Mouse (Mus musculus): ENCODE data around the gene Arhgap15. TPM values are rescaled to one million over a fixed set of nuclear protein-coding genes. Genes with fewer than 3 reads are reported as not detected.

Arhgap15 gene
- total and polyA plus RNA-seq, 3 experiments: 0.39 to 1.2 (median 0.70) TPM

- WGBS: 68% methylated on average over 1 of the region's 1 CpGs
- DNase-seq: no peak
- no peak for TF ChIP-seq CTCF (IDR thresholded peaks at IDR 0.05)
- TF ChIP-seq EP300 (IDR thresholded peaks at IDR 0.05; ENCODE audit: insufficient read depth, low read depth, low read length): no peak
- no peak for TF ChIP-seq POLR2A (IDR thresholded peaks at IDR 0.05; ENCODE audit: insufficient read depth, low read depth, low read length)
- Histone ChIP-seq H3K79me2 (replicated peaks; ENCODE audit: control insufficient read depth, insufficient read depth, low read length) (no peaks in the 10 kb centered on the region), H3K9ac (ENCODE audit: low read depth, low read length) (no peak overlapping the region), H3K36me3 (ENCODE audit: control insufficient read depth, insufficient read depth, low read length) (no peaks in the 10 kb centered on the region), H3K27me3 (ENCODE audit: control insufficient read depth, insufficient read depth, low read length) (no peaks in the 10 kb centered on the region), H3K27ac (no peak overlapping the region), H3K4me3 (no peak overlapping the region), H3K4me1 (ENCODE audit: control insufficient read depth, insufficient read depth, low read length) (no peaks in the 10 kb centered on the region)
- intact Hi-C loops (cut with DNase I): no loop called here
Observed at GRCm38 (mm10) chr2:44002454-44002853, 253.8 kb downstream of the Arhgap15 start.

- no peak overlapping the region for H3K4me3 ChIP-seq
- no peak for TF ChIP-seq EP300 (IDR thresholded peaks at IDR 0.05; ENCODE audit: insufficient read depth, low read depth, low read length)
- TF ChIP-seq CTCF (IDR thresholded peaks at IDR 0.05): no peak
- no peak for TF ChIP-seq POLR2A (IDR thresholded peaks at IDR 0.05; ENCODE audit: insufficient read depth, low read depth, low read length)
- no peaks in the 10 kb centered on the region for H3K79me2 ChIP-seq (replicated peaks; ENCODE audit: control insufficient read depth, insufficient read depth, low read length)
- H3K27ac ChIP-seq: no peak overlapping the region
- H3K9ac ChIP-seq (ENCODE audit: low read depth, low read length): no peak overlapping the region
- no peaks in the 10 kb centered on the region for H3K4me1 ChIP-seq (ENCODE audit: control insufficient read depth, insufficient read depth, low read length)
- intact Hi-C loops (cut with DNase I): no loop called here
- no peaks in the 10 kb centered on the region for H3K36me3 ChIP-seq (ENCODE audit: control insufficient read depth, insufficient read depth, low read length)
- WGBS: 89% methylated on average over 1 of the region's 1 CpGs
- no peaks in the 10 kb centered on the region for H3K27me3 ChIP-seq (ENCODE audit: control insufficient read depth, insufficient read depth, low read length)
- DNase-seq: no peak
Observed at GRCm38 (mm10) chr2:44010249-44010648, 261.6 kb downstream of the Arhgap15 start.

- Histone ChIP-seq H3K79me2 (replicated peaks; ENCODE audit: control insufficient read depth, insufficient read depth, low read length) (no peaks in the 10 kb centered on the region), H3K4me1 (ENCODE audit: control insufficient read depth, insufficient read depth, low read length) (no peaks in the 10 kb centered on the region), H3K4me3 (no peak overlapping the region), H3K9ac (ENCODE audit: low read depth, low read length) (no peak overlapping the region), H3K27ac (no peak overlapping the region), H3K27me3 (ENCODE audit: control insufficient read depth, insufficient read depth, low read length) (no peaks in the 10 kb centered on the region), H3K36me3 (ENCODE audit: control insufficient read depth, insufficient read depth, low read length) (no peaks in the 10 kb centered on the region)
- intact Hi-C loops (cut with DNase I): no loop called here
- DNase-seq: no peak
- TF ChIP-seq POLR2A (IDR thresholded peaks at IDR 0.05; ENCODE audit: insufficient read depth, low read depth, low read length): no peak
- TF ChIP-seq EP300 (IDR thresholded peaks at IDR 0.05; ENCODE audit: insufficient read depth, low read depth, low read length): no peak
- TF ChIP-seq CTCF (IDR thresholded peaks at IDR 0.05): no peak
- 87% methylated on average over 5 of the region's 5 CpGs for WGBS
Observed at GRCm38 (mm10) chr2:44013388-44013787, 264.8 kb downstream of the Arhgap15 start.

- Histone ChIP-seq H3K27me3 (ENCODE audit: control insufficient read depth, insufficient read depth, low read length) (no peaks in the 10 kb centered on the region), H3K9ac (ENCODE audit: low read depth, low read length) (no peak overlapping the region), H3K79me2 (replicated peaks; ENCODE audit: control insufficient read depth, insufficient read depth, low read length) (no peaks in the 10 kb centered on the region), H3K4me3 (no peak overlapping the region), H3K27ac (no peak overlapping the region), H3K36me3 (ENCODE audit: control insufficient read depth, insufficient read depth, low read length) (no peaks in the 10 kb centered on the region), H3K4me1 (ENCODE audit: control insufficient read depth, insufficient read depth, low read length) (no peaks in the 10 kb centered on the region)
- intact Hi-C loops (cut with DNase I): no loop called here
- DNase-seq: no peak
- WGBS: 74% methylated on average over 3 of the region's 3 CpGs
- no peak for TF ChIP-seq POLR2A (IDR thresholded peaks at IDR 0.05; ENCODE audit: insufficient read depth, low read depth, low read length)
- TF ChIP-seq CTCF (IDR thresholded peaks at IDR 0.05): no peak
- no peak for TF ChIP-seq EP300 (IDR thresholded peaks at IDR 0.05; ENCODE audit: insufficient read depth, low read depth, low read length)
Observed at GRCm38 (mm10) chr2:44016720-44017119, 268.1 kb downstream of the Arhgap15 start.

GRCm38 (mm10) chr2:44017405-44018026 lies 268.9 kb downstream of the Arhgap15 start:
- Histone ChIP-seq H3K4me3 (no peak overlapping the region), H3K4me1 (ENCODE audit: control insufficient read depth, insufficient read depth, low read length) (no peaks in the 10 kb centered on the region), H3K79me2 (replicated peaks; ENCODE audit: control insufficient read depth, insufficient read depth, low read length) (no peaks in the 10 kb centered on the region), H3K36me3 (ENCODE audit: control insufficient read depth, insufficient read depth, low read length) (no peaks in the 10 kb centered on the region), H3K9ac (ENCODE audit: low read depth, low read length) (no peak overlapping the region), H3K27me3 (ENCODE audit: control insufficient read depth, insufficient read depth, low read length) (no peaks in the 10 kb centered on the region), H3K27ac (no peak overlapping the region)
- WGBS: 82% methylated on average over 14 of the region's 14 CpGs
- TF ChIP-seq POLR2A (IDR thresholded peaks at IDR 0.05; ENCODE audit: insufficient read depth, low read depth, low read length): no peak
- TF ChIP-seq EP300 (IDR thresholded peaks at IDR 0.05; ENCODE audit: insufficient read depth, low read depth, low read length): no peak
- no peak for TF ChIP-seq CTCF (IDR thresholded peaks at IDR 0.05)
- DNase-seq: no peak
- intact Hi-C loops (cut with DNase I): no loop called here

- 85% methylated on average over 10 of the region's 10 CpGs for WGBS
- intact Hi-C loops (cut with DNase I): no loop called here
Observed at GRCm38 (mm10) chr2:44018033-44018432, 269.4 kb downstream of the Arhgap15 start.

More at GRCm38 (mm10) chr2:44018033-44018432, 269.4 kb downstream of the Arhgap15 start:
- no peak overlapping the region for H3K4me3 ChIP-seq
- H3K36me3 ChIP-seq (ENCODE audit: control insufficient read depth, insufficient read depth, low read length): no peaks in the 10 kb centered on the region
- H3K4me1 ChIP-seq (ENCODE audit: control insufficient read depth, insufficient read depth, low read length): no peaks in the 10 kb centered on the region
- H3K27ac ChIP-seq: no peak overlapping the region
- H3K9ac ChIP-seq (ENCODE audit: low read depth, low read length): no peak overlapping the region
- no peak for DNase-seq
- TF ChIP-seq CTCF (IDR thresholded peaks at IDR 0.05): no peak
- H3K79me2 ChIP-seq (replicated peaks; ENCODE audit: control insufficient read depth, insufficient read depth, low read length): no peaks in the 10 kb centered on the region
- no peaks in the 10 kb centered on the region for H3K27me3 ChIP-seq (ENCODE audit: control insufficient read depth, insufficient read depth, low read length)

Data from heart, adult 2 months (tissue).